Mouse (Mus musculus): Measurements from ENCODE around the gene Slbp.

DNA sequence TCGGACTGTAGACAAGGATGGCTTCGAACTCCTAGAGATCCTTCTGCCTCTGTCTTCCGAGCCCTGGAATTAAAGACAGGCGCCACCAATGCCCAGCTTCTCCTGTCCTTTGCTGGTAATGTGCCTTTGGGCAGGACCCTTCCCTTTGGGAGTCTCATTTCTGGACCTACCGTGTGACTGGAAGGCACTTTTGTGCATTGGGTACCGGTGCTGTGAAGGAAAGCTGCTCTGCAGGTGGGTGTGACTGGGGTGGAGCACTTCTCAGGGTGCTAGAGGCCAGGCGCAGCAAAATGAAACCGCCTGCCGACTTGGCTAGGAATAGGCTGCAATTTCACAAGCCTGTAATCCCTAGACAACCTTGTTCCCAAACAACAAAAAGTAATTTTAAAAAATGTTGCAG lies 22.3 kb downstream of the Slbp start:
- no peak for TF ChIP-seq ZC3H11A (IDR thresholded peaks at IDR 0.05; ENCODE audit: borderline replicate concordance, low read depth, low read length)
- no peak for TF ChIP-seq CHD2 (IDR thresholded peaks at IDR 0.05; ENCODE audit: low read depth, low read length)
- no peak for TF ChIP-seq MAFK (IDR thresholded peaks at IDR 0.05; ENCODE audit: insufficient read depth, low read depth, low read length)
- no peak for TF ChIP-seq HCFC1 (IDR thresholded peaks at IDR 0.05; ENCODE audit: borderline replicate concordance, insufficient read depth, low read length)

Measured in ES-E14 (cell line).